Mouse (Mus musculus): Measurements from ENCODE around the gene Iffo1. TPM values are rescaled to one million over a fixed set of nuclear protein-coding genes. Genes with fewer than 3 reads are reported as not detected.

Gene Iffo1
- polyA plus RNA-seq, 1 experiment = 90.4 TPM

GRCm38 (mm10) chr6:125168086-125168485 is 23.0 kb downstream of the Iffo1 start:
- H3K27me3 ChIP-seq (ENCODE audit: control insufficient read depth, insufficient read depth, low read length) = no peaks in the 10 kb centered on the region
- H3K36me3 ChIP-seq (ENCODE audit: control insufficient read depth, insufficient read depth, low read length) = peaks cover 53% of the 10 kb centered on the region
- WGBS = 98% methylated on average over 14 of the region's 14 CpGs
- H3K4me3 ChIP-seq (ENCODE audit: control insufficient read depth, insufficient read depth, low read length) = no peak overlapping the region
- no peak for TF ChIP-seq POLR2A (IDR thresholded peaks at IDR 0.05; ENCODE audit: control insufficient read depth, extremely low read depth, insufficient read depth, low read length, poor library complexity)
- TF ChIP-seq CTCF (IDR thresholded peaks at IDR 0.05; ENCODE audit: borderline replicate concordance, control insufficient read depth, extremely low read depth, insufficient read depth, low read length, poor library complexity) = no peak
- peaks cover 22% of the 10 kb centered on the region for H3K4me1 ChIP-seq (replicated peaks; ENCODE audit: control insufficient read depth, insufficient read depth, low read length)
- DNase-seq = no peak
- H3K27ac ChIP-seq (ENCODE audit: control insufficient read depth, insufficient read depth, low read length) = no peak overlapping the region

DNA sequence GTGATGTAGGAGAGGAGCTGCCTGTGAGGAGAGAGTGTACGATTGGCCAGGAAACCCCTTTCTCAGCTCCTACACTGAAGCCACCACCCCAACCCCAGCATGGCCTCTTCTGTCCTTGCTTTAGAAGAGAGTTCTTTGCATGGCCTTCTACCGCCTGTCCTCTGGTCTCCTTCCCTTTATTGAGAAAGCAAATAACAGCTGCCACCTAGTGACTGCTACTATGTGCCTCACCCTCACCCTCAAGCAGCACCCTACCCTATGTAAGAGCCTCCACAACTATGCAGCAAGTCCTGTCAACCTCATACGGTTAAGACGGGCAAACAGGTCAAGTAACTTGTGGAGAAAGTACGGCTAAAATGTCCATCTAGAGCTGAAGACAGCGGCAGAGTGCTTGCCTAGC is 25.2 kb downstream of the Iffo1 start:
- H3K36me3 ChIP-seq (ENCODE audit: control insufficient read depth, insufficient read depth, low read length) = peaks cover 69% of the 10 kb centered on the region
- WGBS = 95% methylated on average over 6 of the region's 6 CpGs
- H3K27me3 ChIP-seq (ENCODE audit: control insufficient read depth, insufficient read depth, low read length) = no peaks in the 10 kb centered on the region
- no peak overlapping the region for H3K4me3 ChIP-seq (ENCODE audit: control insufficient read depth, insufficient read depth, low read length)
- H3K27ac ChIP-seq (ENCODE audit: control insufficient read depth, insufficient read depth, low read length) = no peak overlapping the region
- peaks cover 12% of the 10 kb centered on the region for H3K4me1 ChIP-seq (replicated peaks; ENCODE audit: control insufficient read depth, insufficient read depth, low read length)
- no peak for TF ChIP-seq POLR2A (IDR thresholded peaks at IDR 0.05; ENCODE audit: control insufficient read depth, extremely low read depth, insufficient read depth, low read length, poor library complexity)
- TF ChIP-seq CTCF (IDR thresholded peaks at IDR 0.05; ENCODE audit: borderline replicate concordance, control insufficient read depth, extremely low read depth, insufficient read depth, low read length, poor library complexity) = no peak
- DNase-seq = no peak

GRCm38 (mm10) chr6:125172474-125172873 is 27.4 kb downstream of the Iffo1 start:
- Histone ChIP-seq H3K27ac (ENCODE audit: control insufficient read depth, insufficient read depth, low read length) (no peak overlapping the region), H3K27me3 (ENCODE audit: control insufficient read depth, insufficient read depth, low read length) (no peaks in the 10 kb centered on the region), H3K36me3 (ENCODE audit: control insufficient read depth, insufficient read depth, low read length) (peaks cover 92% of the 10 kb centered on the region), H3K4me3 (ENCODE audit: control insufficient read depth, insufficient read depth, low read length) (no peak overlapping the region), H3K4me1 (replicated peaks; ENCODE audit: control insufficient read depth, insufficient read depth, low read length) (no peaks in the 10 kb centered on the region)
- no peak for TF ChIP-seq CTCF (IDR thresholded peaks at IDR 0.05; ENCODE audit: borderline replicate concordance, control insufficient read depth, extremely low read depth, insufficient read depth, low read length, poor library complexity)
- TF ChIP-seq POLR2A (IDR thresholded peaks at IDR 0.05; ENCODE audit: control insufficient read depth, extremely low read depth, insufficient read depth, low read length, poor library complexity) = no peak
- no peak for DNase-seq
- WGBS = 97% methylated on average over 2 of the region's 2 CpGs

DNA sequence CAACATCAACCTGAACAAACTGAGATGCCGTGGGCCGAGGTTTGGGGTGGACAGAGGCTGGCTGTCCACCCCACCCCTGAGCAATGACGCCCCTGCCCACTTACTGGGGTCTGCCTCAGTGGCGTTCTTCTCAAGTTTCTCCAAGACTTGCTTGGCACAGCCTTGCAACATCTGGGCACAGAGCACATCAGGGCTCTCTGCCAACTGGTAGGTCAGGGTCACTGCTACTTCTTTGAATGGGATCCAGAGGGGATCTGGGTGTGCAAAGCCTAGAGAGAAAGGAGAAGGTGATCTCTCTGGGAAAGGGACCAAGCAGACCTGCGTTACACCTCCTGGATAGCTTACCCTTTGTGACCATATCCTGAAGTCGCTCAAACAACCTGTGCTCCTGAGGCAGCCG is 28.2 kb downstream of the Iffo1 start:
- H3K27ac ChIP-seq (ENCODE audit: control insufficient read depth, insufficient read depth, low read length) = no peak overlapping the region
- no peaks in the 10 kb centered on the region for H3K27me3 ChIP-seq (ENCODE audit: control insufficient read depth, insufficient read depth, low read length)
- no peak for DNase-seq
- TF ChIP-seq CTCF (IDR thresholded peaks at IDR 0.05; ENCODE audit: borderline replicate concordance, control insufficient read depth, extremely low read depth, insufficient read depth, low read length, poor library complexity) (no peak), POLR2A (IDR thresholded peaks at IDR 0.05; ENCODE audit: control insufficient read depth, extremely low read depth, insufficient read depth, low read length, poor library complexity) (no peak)
- no peaks in the 10 kb centered on the region for H3K4me1 ChIP-seq (replicated peaks; ENCODE audit: control insufficient read depth, insufficient read depth, low read length)
- WGBS = 94% methylated on average over 7 of the region's 7 CpGs
- H3K36me3 ChIP-seq (ENCODE audit: control insufficient read depth, insufficient read depth, low read length) = peaks cover 96% of the 10 kb centered on the region
- no peak overlapping the region for H3K4me3 ChIP-seq (ENCODE audit: control insufficient read depth, insufficient read depth, low read length)

DNA sequence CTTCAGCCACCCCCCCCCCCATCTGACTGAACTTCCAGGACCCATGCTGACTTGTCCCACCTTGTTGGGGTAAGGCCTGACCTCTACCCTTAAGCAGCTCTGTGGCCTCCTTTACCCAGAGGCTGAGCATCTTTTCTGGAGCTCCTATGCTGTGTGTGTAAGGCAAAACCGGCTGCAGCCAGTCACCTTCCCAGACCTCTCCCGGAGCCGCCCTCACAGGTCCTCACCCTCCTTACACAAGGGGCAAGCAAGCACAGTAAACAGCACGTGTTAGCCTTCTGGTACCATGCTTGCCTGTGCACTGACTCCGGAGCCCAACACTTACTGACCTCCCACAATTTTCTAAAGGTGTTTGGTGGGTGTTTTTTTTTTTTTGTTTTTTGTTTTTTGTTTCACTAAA is 30.4 kb downstream of the Iffo1 start:
- 96% methylated on average over 5 of the region's 5 CpGs for WGBS

GRCm38 (mm10) chr6:125179601-125180000 is 34.6 kb downstream of the Iffo1 start:
- DNase-seq = no peak

More for the DNA sequence above, 30.4 kb downstream of the Iffo1 start:
- H3K36me3 ChIP-seq (ENCODE audit: control insufficient read depth, insufficient read depth, low read length) = peaks cover 97% of the 10 kb centered on the region
- TF ChIP-seq CTCF (IDR thresholded peaks at IDR 0.05; ENCODE audit: borderline replicate concordance, control insufficient read depth, extremely low read depth, insufficient read depth, low read length, poor library complexity) (no peak), POLR2A (IDR thresholded peaks at IDR 0.05; ENCODE audit: control insufficient read depth, extremely low read depth, insufficient read depth, low read length, poor library complexity) (no peak)
- no peaks in the 10 kb centered on the region for H3K4me1 ChIP-seq (replicated peaks; ENCODE audit: control insufficient read depth, insufficient read depth, low read length)
- H3K27ac ChIP-seq (ENCODE audit: control insufficient read depth, insufficient read depth, low read length) = no peak overlapping the region
- H3K4me3 ChIP-seq (ENCODE audit: control insufficient read depth, insufficient read depth, low read length) = no peak overlapping the region
- no peak for DNase-seq
- H3K27me3 ChIP-seq (ENCODE audit: control insufficient read depth, insufficient read depth, low read length) = no peaks in the 10 kb centered on the region

GRCm38 (mm10) chr6:125182133-125182532 is 37.1 kb downstream of the Iffo1 start:
- DNase-seq = no peak

More at GRCm38 (mm10) chr6:125179601-125180000, 34.6 kb downstream of the Iffo1 start:
- Histone ChIP-seq H3K27me3 (ENCODE audit: control insufficient read depth, insufficient read depth, low read length) (no peaks in the 10 kb centered on the region), H3K4me1 (replicated peaks; ENCODE audit: control insufficient read depth, insufficient read depth, low read length) (no peaks in the 10 kb centered on the region), H3K27ac (ENCODE audit: control insufficient read depth, insufficient read depth, low read length) (no peak overlapping the region), H3K4me3 (ENCODE audit: control insufficient read depth, insufficient read depth, low read length) (no peak overlapping the region), H3K36me3 (ENCODE audit: control insufficient read depth, insufficient read depth, low read length) (peaks cover 96% of the 10 kb centered on the region)
- TF ChIP-seq CTCF (IDR thresholded peaks at IDR 0.05; ENCODE audit: borderline replicate concordance, control insufficient read depth, extremely low read depth, insufficient read depth, low read length, poor library complexity) (no peak), POLR2A (IDR thresholded peaks at IDR 0.05; ENCODE audit: control insufficient read depth, extremely low read depth, insufficient read depth, low read length, poor library complexity) (no peak)
- WGBS = 97% methylated on average over 7 of the region's 7 CpGs

More at GRCm38 (mm10) chr6:125182133-125182532, 37.1 kb downstream of the Iffo1 start:
- 93% methylated on average over 5 of the region's 5 CpGs for WGBS
- Histone ChIP-seq H3K4me3 (ENCODE audit: control insufficient read depth, insufficient read depth, low read length) (no peak overlapping the region), H3K36me3 (ENCODE audit: control insufficient read depth, insufficient read depth, low read length) (peaks cover 96% of the 10 kb centered on the region), H3K27me3 (ENCODE audit: control insufficient read depth, insufficient read depth, low read length) (no peaks in the 10 kb centered on the region), H3K4me1 (replicated peaks; ENCODE audit: control insufficient read depth, insufficient read depth, low read length) (no peaks in the 10 kb centered on the region), H3K27ac (ENCODE audit: control insufficient read depth, insufficient read depth, low read length) (no peak overlapping the region)
- TF ChIP-seq CTCF (IDR thresholded peaks at IDR 0.05; ENCODE audit: borderline replicate concordance, control insufficient read depth, extremely low read depth, insufficient read depth, low read length, poor library complexity) = no peak
- no peak for TF ChIP-seq POLR2A (IDR thresholded peaks at IDR 0.05; ENCODE audit: control insufficient read depth, extremely low read depth, insufficient read depth, low read length, poor library complexity)

Data from thymus, adult 2 months (tissue).